Mouse (Mus musculus): ENCODE measurements around the gene Ncf2. TPM values are rescaled to one million over a fixed set of nuclear protein-coding genes. Genes with fewer than 3 reads are reported as not detected.

The Ncf2 gene
- polyA plus RNA-seq, 1 experiment from 2014 or later, result 3.4 TPM

DNA sequence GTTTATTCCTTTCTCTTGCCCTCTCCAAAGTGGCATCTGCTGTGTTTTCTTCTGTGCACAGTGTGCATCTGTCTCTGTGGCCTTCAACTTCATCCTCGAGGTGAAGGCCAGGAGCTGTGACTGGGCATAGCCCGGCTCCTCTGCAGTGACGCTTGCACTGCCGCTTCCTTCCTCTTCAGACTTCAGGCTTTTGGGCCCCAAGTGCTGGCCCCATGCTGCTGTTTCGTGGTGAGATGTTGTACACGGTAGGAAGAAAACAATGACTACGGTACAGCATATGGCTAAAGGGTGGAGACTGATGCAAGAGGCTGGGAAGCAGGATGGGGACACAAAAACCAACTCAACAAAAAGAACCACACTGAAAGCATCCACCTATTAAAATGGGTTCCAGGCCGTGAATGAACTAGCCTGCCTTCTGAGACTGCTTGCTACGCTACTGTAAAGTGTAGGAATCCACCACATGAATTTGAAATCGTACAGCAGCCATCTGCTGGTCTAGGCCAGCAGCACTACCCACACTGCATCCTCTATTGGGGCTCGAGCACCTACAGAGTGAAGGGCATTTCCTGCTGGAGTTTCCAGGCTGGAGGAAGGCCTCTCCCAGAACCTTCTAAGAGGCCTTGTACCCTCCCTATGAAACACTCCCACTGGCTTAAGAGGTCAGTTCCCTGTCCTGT lies 38.2 kb downstream of the Ncf2 start:
- 73% methylated on average over 11 of the region's 11 CpGs for WGBS
- peaks cover 67% of the 10 kb centered on the region for H3K36me3 ChIP-seq

GRCm38 (mm10) chr1:152838841-152839240 lies 38.8 kb downstream of the Ncf2 start:
- 87% methylated on average over 12 of the region's 12 CpGs for WGBS
- Histone ChIP-seq H3K4me3 (replicated peaks) (no peak overlapping the region), H3K27ac (replicated peaks) (no peak overlapping the region), H3K4me2 (no peak overlapping the region), H3K36me3 (peaks cover 74% of the 10 kb centered on the region), H3K27me3 (replicated peaks) (no peaks in the 10 kb centered on the region), H3K9me3 (replicated peaks) (no peaks in the 10 kb centered on the region), H3K4me1 (no peaks in the 10 kb centered on the region), H3K9ac (replicated peaks) (no peak overlapping the region)
- ATAC-seq (ENCODE audit: low FRiP score), result no peak

More for the DNA sequence above, 38.2 kb downstream of the Ncf2 start:
- Histone ChIP-seq H3K27me3 (replicated peaks) (no peaks in the 10 kb centered on the region), H3K9ac (replicated peaks) (no peak overlapping the region), H3K4me3 (replicated peaks) (no peak overlapping the region), H3K4me1 (no peaks in the 10 kb centered on the region), H3K4me2 (no peak overlapping the region), H3K9me3 (replicated peaks) (no peaks in the 10 kb centered on the region), H3K27ac (replicated peaks) (no peak overlapping the region)
- no peak for ATAC-seq (ENCODE audit: low FRiP score)

GRCm38 (mm10) chr1:152840343-152840742 lies 40.3 kb downstream of the Ncf2 start:
- no peaks in the 10 kb centered on the region for H3K9me3 ChIP-seq (replicated peaks)
- no peak overlapping the region for H3K9ac ChIP-seq (replicated peaks)
- no peaks in the 10 kb centered on the region for H3K27me3 ChIP-seq (replicated peaks)
- no peak for ATAC-seq (ENCODE audit: low FRiP score)
- H3K36me3 ChIP-seq, result peaks cover 80% of the 10 kb centered on the region
- no peak overlapping the region for H3K4me2 ChIP-seq
- WGBS, result 92% methylated on average over 3 of the region's 3 CpGs
- H3K4me3 ChIP-seq (replicated peaks), result no peak overlapping the region
- H3K4me1 ChIP-seq, result no peaks in the 10 kb centered on the region
- H3K27ac ChIP-seq (replicated peaks), result no peak overlapping the region

DNA sequence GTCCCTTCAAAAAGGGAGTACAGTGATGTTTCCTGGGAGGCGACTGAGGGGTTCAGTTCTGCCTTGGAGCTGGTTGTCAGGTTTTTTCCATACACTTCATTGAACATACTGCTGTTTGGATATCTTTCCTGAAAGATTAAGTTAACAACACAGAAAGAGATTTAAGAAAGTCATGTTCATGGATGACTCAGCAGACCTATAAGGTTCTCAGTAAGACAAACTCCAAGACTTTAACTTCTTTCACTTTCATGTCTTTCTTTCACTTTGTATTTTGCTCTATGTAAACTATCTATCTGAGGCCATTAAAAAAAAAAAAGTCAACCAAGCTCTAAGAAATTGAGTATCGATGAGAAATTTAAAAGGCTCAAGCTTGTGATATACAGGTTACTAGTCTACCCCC lies 41.1 kb downstream of the Ncf2 start:
- Histone ChIP-seq H3K4me1 (no peaks in the 10 kb centered on the region), H3K4me3 (replicated peaks) (no peak overlapping the region), H3K27me3 (replicated peaks) (no peaks in the 10 kb centered on the region), H3K27ac (replicated peaks) (no peak overlapping the region), H3K9me3 (replicated peaks) (no peaks in the 10 kb centered on the region), H3K9ac (replicated peaks) (no peak overlapping the region), H3K36me3 (peaks cover 81% of the 10 kb centered on the region), H3K4me2 (no peak overlapping the region)
- no peak for ATAC-seq (ENCODE audit: low FRiP score)
- 97% methylated on average over 2 of the region's 2 CpGs for WGBS

DNA sequence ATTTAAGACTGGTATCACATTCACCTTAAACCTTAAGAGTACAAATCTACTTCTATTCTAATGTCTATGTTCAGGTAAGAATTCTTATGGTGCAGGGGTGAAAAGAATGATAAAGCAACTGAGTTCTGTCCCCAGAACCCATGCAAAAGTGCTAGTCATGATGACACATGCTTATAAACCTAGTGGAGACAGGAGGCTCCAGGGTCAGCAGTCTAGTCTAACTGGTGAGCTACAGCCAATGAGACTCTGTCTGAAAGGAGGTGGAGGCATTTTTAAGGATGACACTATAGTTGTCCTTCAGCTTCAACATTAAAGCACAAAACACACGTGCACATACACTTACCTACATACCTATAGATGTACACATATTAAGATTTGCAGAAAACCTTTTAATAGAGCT lies 44.6 kb downstream of the Ncf2 start:
- WGBS, result 88% methylated on average over 1 of the region's 1 CpGs
- Histone ChIP-seq H3K4me3 (replicated peaks) (no peak overlapping the region), H3K27me3 (replicated peaks) (no peaks in the 10 kb centered on the region)

DNA sequence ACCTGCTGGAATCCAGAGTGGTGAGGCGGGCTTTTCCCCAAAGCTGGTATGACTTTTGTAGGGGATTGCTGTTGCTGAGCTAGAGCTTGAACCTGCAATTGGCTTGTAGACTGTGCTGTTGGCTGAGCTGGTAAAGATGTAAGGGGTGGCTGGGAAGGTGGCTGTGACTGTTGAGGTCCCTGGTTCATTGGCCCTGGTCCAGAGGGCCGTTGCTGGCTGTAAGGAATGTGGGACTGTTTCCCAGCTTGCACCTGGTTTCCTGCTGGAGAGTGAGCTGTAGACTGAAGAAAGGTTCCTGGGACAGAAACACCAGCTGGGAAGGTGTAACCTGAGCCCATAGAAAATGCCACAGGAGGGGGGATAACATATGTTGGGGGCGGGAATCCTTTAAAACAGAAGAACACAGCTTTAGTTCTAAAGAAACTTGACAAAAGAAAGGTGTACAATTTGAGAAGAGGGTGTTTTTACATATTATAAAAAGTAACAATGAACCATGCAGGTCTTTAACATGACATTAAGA lies 45.3 kb downstream of the Ncf2 start:
- H3K4me1 ChIP-seq, result no peaks in the 10 kb centered on the region
- H3K4me2 ChIP-seq, result no peak overlapping the region
- H3K9me3 ChIP-seq (replicated peaks), result no peaks in the 10 kb centered on the region
- peaks cover 74% of the 10 kb centered on the region for H3K36me3 ChIP-seq
- no peak overlapping the region for H3K4me3 ChIP-seq (replicated peaks)
- no peak overlapping the region for H3K9ac ChIP-seq (replicated peaks)
- H3K27ac ChIP-seq (replicated peaks), result no peak overlapping the region
- no peaks in the 10 kb centered on the region for H3K27me3 ChIP-seq (replicated peaks)
- WGBS, result 82% methylated on average over 3 of the region's 3 CpGs
- ATAC-seq (ENCODE audit: low FRiP score), result no peak

More for the DNA sequence above, 44.6 kb downstream of the Ncf2 start:
- H3K9me3 ChIP-seq (replicated peaks), result no peaks in the 10 kb centered on the region
- no peak overlapping the region for H3K9ac ChIP-seq (replicated peaks)
- no peaks in the 10 kb centered on the region for H3K4me1 ChIP-seq
- H3K4me2 ChIP-seq, result no peak overlapping the region
- no peak overlapping the region for H3K27ac ChIP-seq (replicated peaks)
- peaks cover 79% of the 10 kb centered on the region for H3K36me3 ChIP-seq
- no peak for ATAC-seq (ENCODE audit: low FRiP score)

DNA sequence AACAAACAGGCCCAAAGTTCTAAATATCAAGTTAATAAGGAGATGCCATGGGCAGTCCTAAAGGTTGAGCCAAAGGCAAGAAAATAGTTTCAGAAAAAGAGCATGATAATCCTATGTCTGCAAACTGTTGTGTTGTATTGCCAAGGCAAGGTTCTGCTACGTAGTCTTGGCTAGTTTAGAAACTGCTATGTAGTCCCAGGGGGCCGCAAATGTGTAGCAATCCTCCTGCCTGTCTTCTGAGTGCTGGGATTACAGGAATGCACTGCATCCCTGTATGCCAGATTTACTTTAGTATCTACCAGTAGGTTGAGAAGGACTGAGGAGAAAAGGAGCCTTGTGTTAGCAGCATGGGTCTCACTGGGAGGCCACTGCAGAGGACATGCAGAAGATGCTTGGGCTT lies 46.9 kb downstream of the Ncf2 start:
- Histone ChIP-seq H3K4me3 (replicated peaks) (no peak overlapping the region), H3K27ac (replicated peaks) (no peak overlapping the region), H3K4me1 (no peaks in the 10 kb centered on the region), H3K9ac (replicated peaks) (no peak overlapping the region), H3K4me2 (no peak overlapping the region), H3K36me3 (peaks cover 72% of the 10 kb centered on the region), H3K27me3 (replicated peaks) (no peaks in the 10 kb centered on the region), H3K9me3 (replicated peaks) (no peaks in the 10 kb centered on the region)
- ATAC-seq (ENCODE audit: low FRiP score), result no peak
- WGBS, result 88% methylated on average over 2 of the region's 2 CpGs

DNA sequence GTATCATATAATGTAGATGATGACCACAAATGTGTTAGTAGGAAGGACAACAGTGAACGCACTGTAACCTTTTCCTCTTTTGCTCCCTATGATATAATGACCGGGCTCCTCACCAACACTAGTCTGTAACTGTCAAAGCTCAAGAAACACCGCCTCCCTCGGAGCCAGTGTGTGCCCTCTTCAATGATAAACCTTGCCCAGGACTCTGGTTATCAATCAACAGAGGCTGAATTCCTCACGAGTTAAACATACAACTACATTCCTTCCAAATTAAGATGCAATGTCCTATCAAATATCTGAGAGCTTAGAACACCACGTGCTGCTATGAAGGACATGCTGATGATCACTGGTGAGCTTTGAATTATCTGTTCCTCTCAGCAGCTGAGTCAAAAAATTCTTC lies 69.9 kb downstream of the Ncf2 start:
- Histone ChIP-seq H3K36me3 (peaks cover 31% of the 10 kb centered on the region), H3K9me3 (replicated peaks) (no peaks in the 10 kb centered on the region), H3K9ac (replicated peaks) (no peak overlapping the region), H3K4me1 (peaks cover 8% of the 10 kb centered on the region), H3K27me3 (replicated peaks) (no peaks in the 10 kb centered on the region), H3K4me2 (no peak overlapping the region), H3K4me3 (replicated peaks) (no peak overlapping the region), H3K27ac (replicated peaks) (no peak overlapping the region)
- no peak for ATAC-seq (ENCODE audit: low FRiP score)
- 92% methylated on average over 6 of the region's 6 CpGs for WGBS

- H3K9me3 ChIP-seq (replicated peaks), result no peaks in the 10 kb centered on the region
- WGBS, result 81% methylated on average over 3 of the region's 3 CpGs
- peaks cover 8% of the 10 kb centered on the region for H3K4me1 ChIP-seq
- H3K9ac ChIP-seq (replicated peaks), result no peak overlapping the region
- no peak overlapping the region for H3K4me3 ChIP-seq (replicated peaks)
- H3K4me2 ChIP-seq, result no peak overlapping the region
- H3K27ac ChIP-seq (replicated peaks), result no peak overlapping the region
- no peaks in the 10 kb centered on the region for H3K27me3 ChIP-seq (replicated peaks)
- H3K36me3 ChIP-seq, result peaks cover 21% of the 10 kb centered on the region
- ATAC-seq (ENCODE audit: low FRiP score), result no peak
These were observed 71.0 kb downstream of the Ncf2 start for GRCm38 (mm10) chr1:152871031-152871430.

Other genes with a start within 250 kb of the Ncf2 start
- gene Apobec4, start 49.6 kb upstream of the Ncf2 start, polyA plus RNA-seq (2015; fragmentation: Nextera tagmentation; extraction: Ambion mirVana), result 0.09 TPM in 1 of 2 replicates, not detected in the other
- 18.8 and 24.2 TPM in 2 replicates for gene Rgl1, start 33.8 kb upstream of the Ncf2 start, polyA plus RNA-seq (2015; fragmentation: Nextera tagmentation; extraction: Ambion mirVana)
- 248 and 252 TPM in 2 replicates for gene Arpc5, start 33.7 kb upstream of the Ncf2 start, polyA plus RNA-seq (2015; fragmentation: Nextera tagmentation; extraction: Ambion mirVana)
- 29.4 and 32.6 TPM in 2 replicates for gene Smg7, start 102.5 kb downstream of the Ncf2 start, polyA plus RNA-seq (2015; fragmentation: Nextera tagmentation; extraction: Ambion mirVana)
- gene Nmnat2, start 154.8 kb downstream of the Ncf2 start, polyA plus RNA-seq (2015; fragmentation: Nextera tagmentation; extraction: Ambion mirVana), result 64.3 and 75.1 TPM in 2 replicates